Mouse (Mus musculus): Measurements from ENCODE around the gene Gjb4. TPM values are rescaled to one million over a fixed set of nuclear protein-coding genes. Genes with fewer than 3 reads are reported as not detected.
A peak's percentile ranks its signal among the peaks of the same experiment; 100 is the strongest.

The Gjb4 gene
- polyA plus RNA-seq, 2 experiments from 2014 or later, result not detected

GRCm38 (mm10) chr4:127349560-127350300, 4.2 kb downstream of the Gjb4 start:
- ATAC-seq, result no peak

- ATAC-seq, result no peak
Observed at GRCm38 (mm10) chr4:127345000-127345399, 8.9 kb downstream of the Gjb4 start.

GRCm38 (mm10) chr4:127341372-127341771, 12.5 kb downstream of the Gjb4 start:
- no peak for ATAC-seq

DNA sequence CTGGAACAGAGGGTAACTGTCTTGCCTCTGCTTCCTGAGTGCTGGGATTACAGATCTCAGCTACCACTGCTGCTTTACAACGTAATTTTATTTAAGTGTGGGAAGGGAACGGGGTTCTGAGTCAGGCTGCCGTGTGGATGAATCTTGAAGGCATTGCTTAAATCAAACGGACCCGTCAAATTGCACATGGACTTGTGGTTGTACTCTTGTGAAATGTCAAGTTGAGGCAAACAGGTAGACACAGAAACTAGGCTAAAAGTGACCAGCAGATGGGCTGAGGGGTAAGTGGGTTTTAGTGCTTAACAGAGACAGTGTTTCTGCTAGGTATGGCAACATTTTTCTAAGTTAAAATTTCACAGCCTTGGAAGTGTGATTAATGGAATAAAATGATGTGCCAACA, 16.2 kb downstream of the Gjb4 start:
- no peak for ATAC-seq

GRCm38 (mm10) chr4:127334870-127335504, 18.9 kb downstream of the Gjb4 start:
- no peak for ATAC-seq

DNA sequence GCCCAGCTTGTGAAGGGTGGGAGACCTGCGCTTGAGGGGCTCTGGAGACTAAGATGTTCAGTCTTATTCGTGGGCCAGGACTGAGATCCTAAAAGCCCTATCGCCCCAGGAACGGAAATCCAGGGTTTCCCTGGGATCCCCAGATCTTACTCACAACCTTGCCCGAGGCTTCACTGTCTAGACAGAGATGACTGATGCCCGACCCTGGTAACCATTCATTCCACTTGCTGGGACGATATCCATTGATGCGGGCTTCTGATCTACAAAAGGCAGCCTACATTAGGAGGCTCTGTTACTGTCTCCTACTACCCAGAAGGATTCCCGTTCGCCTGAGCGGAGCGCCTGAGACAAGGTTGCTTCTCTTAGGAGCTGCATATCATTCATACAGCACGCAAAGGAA, 22.7 kb downstream of the Gjb4 start:
- no peak for ATAC-seq

DNA sequence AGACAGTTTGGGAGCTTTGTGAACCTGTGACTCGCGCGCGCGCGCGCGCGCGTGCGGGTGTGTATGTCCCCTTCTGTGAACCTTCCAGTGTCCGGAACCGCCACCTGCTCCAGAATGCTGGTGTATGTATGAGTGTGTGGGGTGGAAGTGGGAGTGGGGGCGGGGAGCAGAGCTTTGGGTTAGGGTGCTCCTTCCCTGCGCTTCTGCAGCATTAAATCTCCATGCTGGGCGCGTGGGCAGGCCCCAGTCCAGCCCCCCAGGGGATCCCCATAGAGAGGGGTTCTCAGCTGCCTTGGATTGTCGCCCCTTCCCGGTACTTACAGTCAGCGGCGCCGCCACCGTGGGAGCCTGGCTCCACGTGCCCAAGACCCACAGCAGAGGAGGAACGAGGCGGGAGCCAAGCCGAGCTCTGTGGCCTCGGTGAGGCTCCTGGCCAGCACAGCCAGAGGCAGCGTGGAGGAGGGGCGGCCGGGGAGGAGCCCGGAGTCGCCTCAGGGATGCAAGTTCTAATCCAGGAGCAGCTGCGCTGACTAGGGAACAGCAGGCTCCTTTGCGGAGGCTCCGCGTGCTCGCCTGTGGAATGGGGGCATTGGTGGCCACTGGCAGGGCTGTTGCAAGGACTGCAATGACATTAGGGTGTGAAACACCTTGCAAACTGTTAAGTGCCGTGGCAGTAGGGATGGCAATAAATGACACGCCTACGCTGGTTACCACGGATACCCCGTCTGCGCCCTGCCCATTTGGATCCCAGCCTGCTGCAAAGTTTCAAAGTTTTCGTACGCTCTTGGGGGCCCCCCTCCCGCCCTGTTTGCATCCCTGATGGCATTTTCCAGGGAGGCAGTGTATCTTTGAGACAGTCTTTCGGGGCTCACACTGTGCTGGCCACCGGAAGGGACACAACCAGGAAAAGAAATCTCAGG, 23.4 kb downstream of the Gjb4 start, which contains the start of gene Gjb3:
Gene Gjb3, minus strand, starts transcription at position 664 of the 920 bp plus-strand sequence.
- no peak for ATAC-seq

GRCm38 (mm10) chr4:127329751-127330150, 24.1 kb downstream of the Gjb4 start:
- no peak for ATAC-seq

DNA sequence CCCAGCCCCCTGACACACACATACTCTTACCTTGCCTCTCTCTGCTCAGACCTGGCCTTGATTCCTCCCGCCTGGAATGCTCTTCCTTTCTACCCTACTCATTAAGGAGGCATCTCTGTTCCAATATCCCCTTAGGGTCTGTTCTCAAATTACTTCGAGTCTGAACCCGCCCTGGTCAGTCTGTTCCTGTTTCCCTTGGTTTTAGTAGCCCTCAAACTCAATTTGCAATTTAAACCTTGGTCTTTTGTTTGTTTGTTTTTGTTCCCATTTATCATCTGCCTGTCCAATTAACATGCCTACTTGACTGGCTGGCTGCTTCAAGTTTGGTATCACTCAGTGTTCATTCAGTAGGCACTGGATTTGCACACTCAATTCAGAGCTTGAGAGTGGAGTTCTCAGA, 24.8 kb downstream of the Gjb4 start:
- no peak for ATAC-seq

DNA sequence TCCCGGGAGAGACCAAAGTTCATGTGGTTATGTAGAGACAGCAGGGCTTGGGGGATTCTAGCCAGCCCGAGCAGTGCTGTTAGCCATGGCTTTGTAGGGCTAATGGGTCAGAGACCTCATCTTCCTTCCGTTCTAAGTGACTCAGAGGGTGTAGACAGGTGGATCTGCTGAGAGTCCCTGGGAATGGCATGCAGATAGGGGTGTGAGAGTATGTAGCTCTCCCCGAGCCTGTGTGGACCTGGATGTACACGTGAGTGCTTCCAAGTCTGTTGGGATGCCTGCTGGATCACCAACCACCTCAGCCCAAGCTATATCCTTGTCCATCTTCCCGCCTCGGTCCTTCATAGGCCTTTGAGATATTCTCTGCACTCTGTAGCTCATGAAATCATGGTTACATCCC, 25.5 kb downstream of the Gjb4 start:
- ATAC-seq, result no peak

DNA sequence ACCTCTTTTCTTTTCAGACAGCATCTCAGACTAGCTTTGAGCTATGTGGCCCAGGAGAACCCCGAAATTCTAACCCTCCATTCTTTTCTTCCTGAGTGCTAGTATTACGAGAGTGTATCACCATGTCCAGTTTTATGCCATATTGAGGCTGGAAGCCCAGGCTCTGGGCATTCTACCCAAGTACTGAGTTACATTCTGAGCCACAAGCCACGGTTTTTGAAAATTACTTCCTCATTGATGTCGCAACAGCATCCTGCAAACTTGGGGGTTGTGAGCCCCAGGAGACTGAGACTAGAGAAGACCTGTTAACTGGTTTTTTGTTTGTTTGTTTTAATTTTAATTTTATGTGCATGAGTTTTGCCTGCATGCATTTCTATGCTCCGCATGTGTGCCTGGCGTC, 26.1 kb downstream of the Gjb4 start:
- ATAC-seq, result no peak

DNA sequence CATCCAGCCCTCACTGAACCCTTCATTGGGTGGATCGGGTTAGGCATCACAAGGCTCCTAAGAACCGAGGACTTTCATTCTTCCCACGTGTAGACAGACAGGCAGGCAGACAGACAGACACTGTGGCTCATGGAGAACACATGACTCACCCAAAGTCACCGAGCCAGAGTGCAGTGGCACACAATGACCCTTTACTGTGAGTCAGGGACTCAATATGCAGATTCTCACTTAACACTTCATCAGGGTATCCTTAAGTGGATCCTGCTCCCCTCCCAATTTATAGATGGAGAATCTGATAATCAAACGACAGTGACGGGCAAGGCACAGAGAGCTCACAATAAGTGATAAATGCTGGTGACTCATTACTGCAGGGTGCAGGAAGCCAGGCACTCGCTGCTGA, 26.6 kb downstream of the Gjb4 start:
- no peak for ATAC-seq

DNA sequence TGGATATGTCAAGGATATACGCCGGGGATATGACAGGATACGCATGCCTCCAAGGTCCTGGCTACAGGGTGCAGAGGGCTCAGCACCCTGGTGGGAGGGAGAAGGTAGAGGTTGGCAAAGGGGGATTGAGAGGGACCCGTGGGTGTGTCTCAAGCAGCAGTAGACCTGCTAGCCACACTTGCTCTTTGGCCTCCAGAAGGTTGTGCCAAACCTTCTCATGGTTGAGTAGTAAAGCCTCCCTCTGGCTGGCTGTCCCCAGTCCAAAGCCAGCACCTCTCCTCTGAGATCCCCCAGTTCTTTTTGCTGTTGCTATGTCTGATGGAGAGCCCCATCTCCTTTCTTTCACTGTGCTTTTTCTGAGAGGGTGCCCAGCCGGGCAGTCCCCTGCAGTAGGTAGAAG, 28.6 kb downstream of the Gjb4 start:
- no peak for ATAC-seq

DNA sequence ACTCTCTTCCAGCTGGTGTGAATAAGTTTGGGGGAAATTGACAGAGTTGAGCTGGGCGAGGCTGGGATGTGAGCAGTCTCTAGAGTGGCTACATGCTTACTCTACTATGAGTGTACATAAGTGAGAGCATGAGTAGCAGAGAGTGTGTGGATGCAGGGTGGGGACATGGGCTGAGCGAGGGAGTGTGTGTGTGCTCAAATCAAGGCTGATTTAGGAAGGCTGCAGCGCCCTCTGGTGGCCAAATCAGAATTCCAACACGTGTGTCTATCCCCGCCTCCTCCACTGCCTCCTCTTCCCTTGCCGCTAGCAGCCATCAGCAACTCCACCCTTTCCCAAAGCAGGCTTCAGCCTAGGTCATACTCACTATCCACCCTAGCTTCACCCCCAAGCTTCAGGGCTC, 29.1 kb downstream of the Gjb4 start:
- no peak for ATAC-seq

GRCm38 (mm10) chr4:127324296-127324695, 29.6 kb downstream of the Gjb4 start:
- ATAC-seq, result no peak

- ATAC-seq, result no peak
Observed at GRCm38 (mm10) chr4:127323651-127324050, 30.2 kb downstream of the Gjb4 start.

DNA sequence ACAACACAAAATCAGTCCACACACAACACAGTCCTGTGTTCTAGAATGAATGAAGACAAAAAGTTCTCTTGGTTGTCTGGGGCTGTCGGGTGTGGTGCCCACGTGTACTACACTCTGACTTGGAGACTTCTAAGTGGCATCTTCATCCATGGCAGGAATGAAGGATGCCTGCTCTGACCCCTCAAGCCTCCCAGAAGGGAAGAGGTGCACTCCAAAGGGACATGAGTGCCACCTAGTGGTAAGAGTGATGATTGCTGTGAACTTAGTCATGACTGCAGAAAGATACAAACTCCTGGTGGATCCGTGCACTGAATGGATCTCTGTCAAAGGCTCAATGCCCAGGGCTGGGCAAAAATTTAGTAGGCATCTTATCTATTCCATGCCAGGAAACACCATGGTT, 34.3 kb downstream of the Gjb4 start:
- no peak for ATAC-seq

- no peak for ATAC-seq
Observed at GRCm38 (mm10) chr4:127317143-127317542, 36.7 kb downstream of the Gjb4 start.

DNA sequence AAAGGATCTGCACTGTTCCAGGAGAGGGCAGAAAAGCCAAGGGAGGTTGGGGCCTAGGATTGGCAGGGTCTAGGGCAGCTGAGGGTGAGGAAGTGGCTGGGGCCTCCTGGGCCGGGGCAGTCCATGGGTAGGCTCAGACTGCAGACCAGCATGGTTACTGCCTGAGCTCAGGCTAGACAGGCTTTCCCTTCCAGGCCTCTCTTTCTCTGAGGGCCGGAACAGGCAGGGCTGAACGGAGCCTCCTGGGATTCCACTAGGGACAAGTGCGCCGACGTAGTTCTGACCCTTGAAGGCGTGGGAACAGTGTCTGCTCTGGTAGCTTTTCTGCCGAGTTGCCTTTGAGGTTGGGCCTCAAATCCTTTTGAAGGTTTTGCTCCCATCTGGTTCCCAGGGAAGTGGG, 38.1 kb downstream of the Gjb4 start:
- no peak for ATAC-seq

DNA sequence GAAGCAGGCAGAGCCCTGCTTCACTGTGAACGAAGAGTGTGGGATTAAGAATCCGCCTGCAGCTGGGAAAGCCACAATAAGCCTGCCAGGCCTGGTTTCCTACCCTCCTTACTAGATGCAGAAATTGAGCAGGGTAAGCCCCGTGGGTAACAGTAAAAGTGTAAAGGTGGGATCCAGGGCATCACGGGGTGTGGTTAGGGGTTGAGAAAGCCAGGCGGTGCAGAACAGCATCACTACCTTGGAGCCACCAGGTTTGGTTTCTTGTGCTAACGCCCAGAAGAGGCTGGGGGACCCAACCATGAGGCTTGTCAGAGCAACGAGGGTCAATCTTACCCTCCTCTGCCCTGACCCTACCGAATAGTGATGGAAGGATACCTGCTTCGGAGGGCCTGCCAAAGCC, 39.3 kb downstream of the Gjb4 start:
- ATAC-seq, result no peak

GRCm38 (mm10) chr4:127313861-127314260, 40.0 kb downstream of the Gjb4 start, which contains the start of gene Gja4:
Gja4 (minus strand) TSS chr4:127314039.
- ATAC-seq, result peak; percentile 49

- ATAC-seq, result no peak
Observed at GRCm38 (mm10) chr4:127312349-127312748, 41.5 kb downstream of the Gjb4 start.

DNA sequence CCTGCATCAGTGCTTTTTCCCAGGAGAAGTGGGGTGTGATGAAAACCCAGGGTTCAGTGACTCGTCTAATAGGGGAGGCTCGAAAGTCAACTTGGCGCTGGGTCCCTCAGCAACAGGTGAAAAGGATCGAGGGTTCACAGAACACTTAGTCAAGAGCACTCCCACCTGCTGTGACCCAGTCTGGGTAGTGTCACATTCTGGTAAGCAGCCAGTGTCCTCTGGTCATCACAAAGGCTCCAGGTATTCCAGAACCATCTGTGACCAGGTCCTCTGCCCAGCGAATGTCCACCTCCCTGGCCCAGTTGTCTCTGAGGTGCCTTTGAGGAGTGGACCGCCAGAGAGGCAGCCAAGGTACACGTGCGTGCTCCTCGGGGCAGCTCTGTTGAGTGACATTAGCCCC, 42.3 kb downstream of the Gjb4 start:
- ATAC-seq, result no peak

Measured in activated CD4-positive, CD25-positive, alpha-beta regulatory T cell, adult 4 months (primary cell).